In genomic region chr9:20543496-20543895, GRCm38 (mm10) we compare ENCODE assay signal across 8 mouse cellular contexts. TPM values are rescaled to one million over a fixed set of nuclear protein-coding genes. Genes with fewer than 3 reads are reported as not detected.
A peak's percentile ranks its signal among the peaks of the same experiment; 100 is the strongest.
DNase-seq lines count a peak whose midpoint lies in the region; ATAC-seq and TF ChIP-seq lines count a peak whose summit lies in the region.
"Had no signal": no experiment of that assay in that cellular context is flagged by ENCODE, and none has a peak within 500 bp of the region (broad histone marks: within the 10 kb centered on the region; RNA-seq: fewer than 3 reads in every experiment).

No protein-coding gene starts in this region.

- no peaks in the 10 kb centered on the region for H3K27me3 ChIP-seq in kidney, embryonic 16.5 days (ENCODE audit: insufficient read depth, low read length)
- H3K27me3 ChIP-seq in kidney, embryonic 14.5 days (ENCODE audit: control insufficient read depth, insufficient read depth, low read length) = no peaks in the 10 kb centered on the region
- no peaks in the 10 kb centered on the region for H3K27me3 ChIP-seq in heart, postnatal 0 days (ENCODE audit: control insufficient read depth, insufficient read depth, low read length)
- no peaks in the 10 kb centered on the region; the same call in 1 of the 2 replicates for H3K27me3 ChIP-seq in limb, embryonic 13.5 days
- no peaks in the 10 kb centered on the region; the same call in 1 of the 2 replicates for H3K27me3 ChIP-seq in midbrain, embryonic 16.5 days (ENCODE audit: control insufficient read depth, insufficient read depth, low read depth, low read length)

- H3K27ac ChIP-seq in kidney, embryonic 16.5 days (ENCODE audit: low read length) = no peak overlapping the region
- no peak overlapping the region for H3K27ac ChIP-seq in kidney, embryonic 14.5 days (ENCODE audit: low read depth, low read length)
- no peak overlapping the region for H3K27ac ChIP-seq in heart, postnatal 0 days (ENCODE audit: low read depth)
- H3K27ac ChIP-seq in limb, embryonic 13.5 days = peak overlapping the region; percentile 87; the same call in 1 of the 2 replicates
- H3K27ac ChIP-seq in midbrain, embryonic 16.5 days (ENCODE audit: low read length) = peak overlapping the region; percentile 10; the same call in 1 of the 2 replicates

- ATAC-seq in kidney, embryonic 16.5 days (ENCODE audit: low FRiP score, low TSS enrichment) = no peak
- no peak for ATAC-seq in kidney, embryonic 14.5 days (ENCODE audit: low FRiP score, low TSS enrichment)
- no peak for ATAC-seq in heart, postnatal 0 days (ENCODE audit: insufficient read depth, low read depth)
- ATAC-seq in limb, embryonic 13.5 days (ENCODE audit: low FRiP score, low read depth) = no peak
- ATAC-seq in midbrain, embryonic 16.5 days = no peak

- TF ChIP-seq CTCF in heart, postnatal 0 days (IDR thresholded peaks at IDR 0.05; ENCODE audit: low read depth) = no peak

- H3K4me3 ChIP-seq in kidney, embryonic 16.5 days (ENCODE audit: low read length) = no peak overlapping the region
- no peak overlapping the region for H3K4me3 ChIP-seq in kidney, embryonic 14.5 days (ENCODE audit: low read length)
- H3K4me3 ChIP-seq in heart, postnatal 0 days (ENCODE audit: low read depth, low read length) = no peak overlapping the region
- H3K4me3 ChIP-seq in limb, embryonic 13.5 days = no peak overlapping the region
- H3K4me3 ChIP-seq in midbrain, embryonic 16.5 days (ENCODE audit: low read depth, low read length) = no peak overlapping the region

- DNase-seq in heart, postnatal 0 days (ENCODE audit: low spot score) = no peak
- no peak for DNase-seq in cerebellum, adult 9-10 months
- DNase-seq in left cerebral cortex, postnatal 25 days (ENCODE audit: low spot score in 2 of 2) = no peak
- DNase-seq: cerebellum, adult 9-11 months had no signal

- TF ChIP-seq EP300 in heart, postnatal 0 days (IDR thresholded peaks at IDR 0.05; ENCODE audit: low read depth) = no peak

- no peaks in the 10 kb centered on the region for H3K36me3 ChIP-seq in kidney, embryonic 16.5 days (ENCODE audit: insufficient read depth, low read length)
- H3K36me3 ChIP-seq in kidney, embryonic 14.5 days (ENCODE audit: control insufficient read depth, insufficient read depth, low read length) = no peaks in the 10 kb centered on the region
- H3K36me3 ChIP-seq in heart, postnatal 0 days (replicated peaks; ENCODE audit: control insufficient read depth, insufficient read depth, low read length) = no peaks in the 10 kb centered on the region
- H3K36me3 ChIP-seq in limb, embryonic 13.5 days = no peaks in the 10 kb centered on the region
- no peaks in the 10 kb centered on the region for H3K36me3 ChIP-seq in midbrain, embryonic 16.5 days (ENCODE audit: control insufficient read depth, insufficient read depth, low read length)

- no peaks in the 10 kb centered on the region for H3K9me3 ChIP-seq in kidney, embryonic 16.5 days (ENCODE audit: low read length)
- H3K9me3 ChIP-seq in kidney, embryonic 14.5 days (ENCODE audit: control insufficient read depth, low read length) = no peaks in the 10 kb centered on the region
- H3K9me3 ChIP-seq in heart, postnatal 0 days (replicated peaks; ENCODE audit: control insufficient read depth, low read length) = no peaks in the 10 kb centered on the region
- no peaks in the 10 kb centered on the region for H3K9me3 ChIP-seq in limb, embryonic 13.5 days
- H3K9me3 ChIP-seq in midbrain, embryonic 16.5 days (replicated peaks; ENCODE audit: control insufficient read depth, low read length, poor library complexity, severe bottlenecking) = no peaks in the 10 kb centered on the region

- WGBS in kidney, embryonic 16.5 days = 35% methylated on average over 6 of the region's 6 CpGs
- WGBS in kidney, embryonic 14.5 days = 29% methylated on average over 6 of the region's 6 CpGs
- 31% methylated on average over 6 of the region's 6 CpGs for WGBS in heart, postnatal 0 days
- WGBS in limb, embryonic 13.5 days = 26% methylated on average over 6 of the region's 6 CpGs
- WGBS in midbrain, embryonic 16.5 days = 38% methylated on average over 6 of the region's 6 CpGs

- intact Hi-C loops in left cerebral cortex, postnatal 25 days (cut with DNase I) = no loop called here

- H3K4me2 ChIP-seq in kidney, embryonic 16.5 days (replicated peaks; ENCODE audit: low read depth, low read length) = peak overlapping the region; percentile 87; the same call in 1 of the 2 replicates
- no peak overlapping the region for H3K4me2 ChIP-seq in kidney, embryonic 14.5 days (replicated peaks; ENCODE audit: low read depth, low read length)
- peak overlapping the region; percentile 77; the same call in 1 of the 2 replicates for H3K4me2 ChIP-seq in heart, postnatal 0 days (ENCODE audit: low read depth, low read length)
- H3K4me2 ChIP-seq in limb, embryonic 13.5 days (replicated peaks) = peak overlapping the region; percentile 70
- H3K4me2 ChIP-seq in midbrain, embryonic 16.5 days (ENCODE audit: low read length) = peak overlapping the region; percentile 69; the same call in 1 of the 2 replicates

- no peak overlapping the region for H3K9ac ChIP-seq in kidney, embryonic 16.5 days (replicated peaks; ENCODE audit: low read length)
- H3K9ac ChIP-seq in kidney, embryonic 14.5 days (ENCODE audit: low read depth, low read length) = no peak overlapping the region
- no peak overlapping the region for H3K9ac ChIP-seq in heart, postnatal 0 days (replicated peaks; ENCODE audit: low read depth, low read length)
- peak overlapping the region; percentile 35 for H3K9ac ChIP-seq in limb, embryonic 13.5 days
- no peak overlapping the region; the same call in 1 of the 2 replicates for H3K9ac ChIP-seq in midbrain, embryonic 16.5 days (ENCODE audit: low read depth, low read length)

- H3K4me1 ChIP-seq in kidney, embryonic 16.5 days (ENCODE audit: insufficient read depth, low read length) = no peaks in the 10 kb centered on the region
- peaks cover 4% of the 10 kb centered on the region; the same call in 1 of the 2 replicates for H3K4me1 ChIP-seq in kidney, embryonic 14.5 days (ENCODE audit: control insufficient read depth, insufficient read depth, low read length)
- no peaks in the 10 kb centered on the region for H3K4me1 ChIP-seq in heart, postnatal 0 days (ENCODE audit: control insufficient read depth, insufficient read depth)
- no peaks in the 10 kb centered on the region for H3K4me1 ChIP-seq in limb, embryonic 13.5 days
- peaks cover 2% of the 10 kb centered on the region; the same call in 1 of the 2 replicates for H3K4me1 ChIP-seq in midbrain, embryonic 16.5 days (ENCODE audit: control insufficient read depth, insufficient read depth, low read length)

RNA-seq across cellular contexts. Expression of gene Zfp266, which starts 22.3 kb away (rescaled TPM):
- polyA plus RNA-seq in kidney, embryonic 16.5 days (2015; fragmentation: Nextera tagmentation; extraction: Ambion mirVana) = 98.3 and 108 TPM in 2 replicates
- polyA plus RNA-seq in kidney, embryonic 14.5 days (2014; fragmentation: Nextera tagmentation; extraction: Ambion mirVana) = 80.5 and 96.4 TPM in 2 replicates
- 26.8 and 50.1 TPM in 2 replicates for total RNA-seq in heart, postnatal 0 days (2014; rRNA removed; ENCODE audit: low replicate concordance)
- 25.4 and 28.7 TPM in 2 replicates for polyA plus RNA-seq in heart, postnatal 0 days (2015; fragmentation: Nextera tagmentation; extraction: Ambion mirVana)
- 144 and 152 TPM in 2 replicates for polyA plus RNA-seq in limb, embryonic 13.5 days (2015; fragmentation: Nextera tagmentation; extraction: Ambion mirVana)
- polyA plus RNA-seq in midbrain, embryonic 16.5 days (2015; fragmentation: Nextera tagmentation; extraction: Ambion mirVana) = 109 and 135 TPM in 2 replicates
- total RNA-seq in left cerebral cortex, postnatal 25 days (2021) = 10 to 100 TPM; 43.6 to 47.8 TPM

RNA-seq across cellular contexts. Expression of gene Zfp846, which starts 37.6 kb away (rescaled TPM):
- 17.5 and 18.3 TPM in 2 replicates for polyA plus RNA-seq in kidney, embryonic 16.5 days (2015; fragmentation: Nextera tagmentation; extraction: Ambion mirVana)
- 18.1 and 23.0 TPM in 2 replicates for polyA plus RNA-seq in kidney, embryonic 14.5 days (2014; fragmentation: Nextera tagmentation; extraction: Ambion mirVana)
- 4.2 and 8.0 TPM in 2 replicates for total RNA-seq in heart, postnatal 0 days (2014; rRNA removed; ENCODE audit: low replicate concordance)
- 8.5 and 9.4 TPM in 2 replicates for polyA plus RNA-seq in heart, postnatal 0 days (2015; fragmentation: Nextera tagmentation; extraction: Ambion mirVana)
- polyA plus RNA-seq in limb, embryonic 13.5 days (2015; fragmentation: Nextera tagmentation; extraction: Ambion mirVana) = 25.2 and 28.3 TPM in 2 replicates
- 48.1 and 55.5 TPM in 2 replicates for polyA plus RNA-seq in midbrain, embryonic 16.5 days (2015; fragmentation: Nextera tagmentation; extraction: Ambion mirVana)
- 10 to 100 TPM; 17.3 to 23.3 TPM for total RNA-seq in left cerebral cortex, postnatal 25 days (2021)

RNA-seq across cellular contexts. Expression of gene Zfp426, which starts 51.0 kb away (rescaled TPM):
- 23.1 and 26.7 TPM in 2 replicates for polyA plus RNA-seq in kidney, embryonic 16.5 days (2015; fragmentation: Nextera tagmentation; extraction: Ambion mirVana)
- 12.8 and 22.6 TPM in 2 replicates for polyA plus RNA-seq in kidney, embryonic 14.5 days (2014; fragmentation: Nextera tagmentation; extraction: Ambion mirVana)
- total RNA-seq in heart, postnatal 0 days (2014; rRNA removed; ENCODE audit: low replicate concordance) = 10.4 and 13.7 TPM in 2 replicates
- polyA plus RNA-seq in heart, postnatal 0 days (2015; fragmentation: Nextera tagmentation; extraction: Ambion mirVana) = 7.9 and 9.0 TPM in 2 replicates
- polyA plus RNA-seq in limb, embryonic 13.5 days (2015; fragmentation: Nextera tagmentation; extraction: Ambion mirVana) = 18.6 and 23.3 TPM in 2 replicates
- 33.2 and 35.0 TPM in 2 replicates for polyA plus RNA-seq in midbrain, embryonic 16.5 days (2015; fragmentation: Nextera tagmentation; extraction: Ambion mirVana)
- total RNA-seq in left cerebral cortex, postnatal 25 days (2021) = 10 to 100 TPM; 26.8 to 27.6 TPM

Comparison
In these comparisons a context has a peak if more than half of its experiments do, and no peak if none do; other contexts are left out.
1. H3K27ac ChIP-seq: peak in limb, embryonic 13.5 days (single experiment) and midbrain, embryonic 16.5 days (single experiment); none in kidney, embryonic 16.5 days (single experiment), kidney, embryonic 14.5 days (single experiment) and heart, postnatal 0 days (single experiment).